Mouse (Mus musculus) G1E (cell line): ENCODE results near the gene Nfix.

Experiments
- CTCF ChIP-seq: IDR thresholded peaks from 2 replicates; pipeline ENCODE4 v1.5.1; 2012; ENCODE audit warnings: low read depth, low read length, inconsistent platforms, mixed read lengths
- GATA1 ChIP-seq: IDR thresholded peaks from 2 replicates; pipeline ENCODE4 v1.6.1; 2012; ENCODE audit warnings: borderline replicate concordance, low read length, inconsistent platforms, mixed read lengths
- GATA2 ChIP-seq: IDR thresholded peaks from 2 replicates; pipeline ENCODE4 v1.6.1; 2012; ENCODE audit warnings: low read depth, low read length, inconsistent platforms, borderline replicate concordance
- POLR2AphosphoS5 ChIP-seq: IDR thresholded peaks from 2 replicates; pipeline ENCODE4 v1.6.1; 2012; ENCODE audit warnings: low read depth, low read length, inconsistent platforms; ENCODE audit not compliant: insufficient replicate concordance
- TAL1 ChIP-seq: conservative IDR thresholded peaks from 2 replicates; pipeline ENCODE4 v1.6.1; 2012; ENCODE audit warnings: low read depth, low read length, inconsistent platforms, mixed read lengths

GRCm38 (mm10) chr8:84785756-84786677 is 14.1 kb downstream of the Nfix start:
- TF ChIP-seq CTCF (no peak), GATA1 (no peak), TAL1 (no peak), POLR2AphosphoS5 (no peak), GATA2 (no peak)
